Mouse (Mus musculus) lung, postnatal 0 days (tissue): Measurements from ENCODE around the gene St3gal3. TPM values are rescaled to one million over a fixed set of nuclear protein-coding genes. Genes with fewer than 3 reads are reported as not detected.

Experiments
- ATAC-seq: fragments of 200-750 bp; cut with Nextera tagmentation; 2 replicates; pipeline ENCODE4 v1.8.0; 2017; ENCODE audit warnings: moderate library complexity
- DNase-seq: peaks from one replicate; pipeline ENCODE4 v3.0.0-alpha.2; 2016; ENCODE audit warnings: low spot score
- H3K27ac ChIP-seq: fragments of 300-500 bp; sonication (generic); 2 replicates; pipeline ENCODE4 v1.5.1; 2014; ENCODE audit warnings: antibody characterized with exemption, mild to moderate bottlenecking, low read length, mixed read lengths
- H3K27me3 ChIP-seq: fragments of 300-500 bp; sonication (generic); replicated peaks from 2 replicates; pipeline ENCODE4 v1.6.1; 2014; ENCODE audit warnings: low read length, mixed read lengths; ENCODE audit not compliant: insufficient read depth
- H3K36me3 ChIP-seq: fragments of 300-500 bp; sonication (generic); 2 replicates; pipeline ENCODE4 v1.6.1; 2014; ENCODE audit warnings: low read length, mixed read lengths; ENCODE audit not compliant: insufficient read depth
- H3K4me1 ChIP-seq: fragments of 300-500 bp; sonication (generic); 2 replicates; pipeline ENCODE4 v1.6.1; 2014; ENCODE audit warnings: antibody characterized with exemption, low read depth, low read length, mixed read lengths; ENCODE audit not compliant: insufficient read depth
- H3K4me2 ChIP-seq: fragments of 300-500 bp; sonication (generic); replicated peaks from 2 replicates; pipeline ENCODE4 v1.6.1; 2014; ENCODE audit warnings: low read depth, mild to moderate bottlenecking, low read length, moderate library complexity, mixed read lengths
- H3K4me3 ChIP-seq: fragments of 300-500 bp; sonication (generic); 2 replicates; pipeline ENCODE4 v1.5.1; 2014; ENCODE audit warnings: low read depth, low read length
- H3K9ac ChIP-seq: fragments of 300-500 bp; sonication (generic); replicated peaks from 2 replicates; pipeline ENCODE4 v1.6.1; 2014; ENCODE audit warnings: low read depth, mild to moderate bottlenecking
- H3K9me3 ChIP-seq: fragments of 300-500 bp; sonication (generic); 2 replicates; pipeline ENCODE4 v1.6.1; 2016; ENCODE audit warnings: low read length, mixed read lengths
- CTCF ChIP-seq: IDR thresholded peaks from 2 replicates; pipeline ENCODE4 v1.5.1; 2016; ENCODE audit warnings: antibody characterized with exemption, mild to moderate bottlenecking
- EP300 ChIP-seq: IDR thresholded peaks from 2 replicates; pipeline ENCODE4 v1.6.1; 2016; ENCODE audit warnings: antibody characterized with exemption, mild to moderate bottlenecking, control low read depth
- WGBS: fragments of 180-500 bp; shearing (Covaris S2); extraction: QIAGEN DNeasy Blood & Tissue Kit; methylation state at CpG from one replicate; pipeline ENCODE4 v1.1.7; 2014; 5-methylcytosine and 5-hydroxymethylcytosine counted together
- polyA plus RNA-seq: library from polyadenylated mRNA; unstranded; fragments of >200 nt; fragmentation: Nextera tagmentation; extraction: Ambion mirVana; gene quantifications from 2 replicates; pipeline ENCODE4 v1.2.1, GENCODE M21; 2015

The St3gal3 gene
- polyA plus RNA-seq, 1 experiment from 2014 or later = 4.5 TPM

DNA sequence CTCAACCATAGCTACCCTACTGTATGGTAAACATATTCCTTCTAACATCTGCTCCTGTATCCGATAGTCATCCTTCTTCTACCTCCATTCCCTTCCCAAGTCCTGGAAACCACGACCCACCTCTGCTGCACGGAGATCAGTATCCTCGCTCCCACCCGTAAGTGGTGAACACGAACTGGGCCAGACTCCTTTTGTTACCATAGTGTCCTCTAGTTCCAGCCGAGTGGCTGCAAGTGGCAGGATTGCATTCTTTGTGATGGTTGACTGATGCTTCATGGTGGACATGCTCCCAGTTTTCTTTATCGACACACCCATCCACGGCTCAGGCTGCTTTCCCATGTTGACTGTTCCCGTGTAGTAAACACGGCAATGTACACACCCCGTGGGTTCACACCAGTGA, 144.9 kb downstream of the St3gal3 start:
- WGBS = 84% methylated on average over 12 of the region's 12 CpGs
- Histone ChIP-seq H3K4me1 (0 out of 2 replicates have a peak, but pooled peaks cover 2% of the 10 kb centered on the region), H3K9me3 (no peaks in the 10 kb centered on the region), H3K27me3 (no peaks in the 10 kb centered on the region), H3K36me3 (no peaks in the 10 kb centered on the region), H3K27ac (no peak overlapping the region), H3K4me3 (no peak overlapping the region), H3K9ac (no peak overlapping the region), H3K4me2 (no peak overlapping the region)
- no peak for ATAC-seq
- no peak for DNase-seq
- TF ChIP-seq EP300 (no peak), CTCF (no peak)

DNA sequence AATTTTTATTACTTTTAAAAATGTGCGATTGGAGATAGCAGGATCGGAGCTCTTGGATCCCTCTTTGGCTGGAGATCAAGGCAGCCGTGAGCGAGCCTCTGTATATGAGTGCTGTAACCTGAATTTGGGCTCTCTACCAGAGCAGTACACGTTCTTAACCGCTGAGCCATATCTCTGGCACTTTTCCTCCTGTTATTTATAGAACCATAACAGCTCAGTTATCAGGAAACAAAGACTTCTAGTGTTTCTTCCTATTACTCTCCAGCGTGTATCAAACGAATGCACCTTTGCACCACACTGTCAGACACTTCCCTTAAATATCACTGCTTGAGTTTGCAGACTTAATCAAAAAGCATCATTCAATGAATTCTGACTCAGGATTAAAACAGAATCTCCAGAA, 147.9 kb downstream of the St3gal3 start:
- peaks cover 9% of the 10 kb centered on the region; the same call in 1 of the 2 replicates for H3K4me1 ChIP-seq
- TF ChIP-seq EP300 = no peak
- no peak for TF ChIP-seq CTCF
- H3K4me3 ChIP-seq = no peak overlapping the region
- H3K9ac ChIP-seq = no peak overlapping the region
- H3K36me3 ChIP-seq = no peaks in the 10 kb centered on the region
- H3K4me2 ChIP-seq = no peak overlapping the region
- H3K27ac ChIP-seq = no peak overlapping the region
- ATAC-seq (no peak), DNase-seq (peak; percentile 41)
- H3K9me3 ChIP-seq = no peaks in the 10 kb centered on the region
- WGBS = 24% methylated on average over 8 of the region's 8 CpGs
- no peaks in the 10 kb centered on the region for H3K27me3 ChIP-seq

DNA sequence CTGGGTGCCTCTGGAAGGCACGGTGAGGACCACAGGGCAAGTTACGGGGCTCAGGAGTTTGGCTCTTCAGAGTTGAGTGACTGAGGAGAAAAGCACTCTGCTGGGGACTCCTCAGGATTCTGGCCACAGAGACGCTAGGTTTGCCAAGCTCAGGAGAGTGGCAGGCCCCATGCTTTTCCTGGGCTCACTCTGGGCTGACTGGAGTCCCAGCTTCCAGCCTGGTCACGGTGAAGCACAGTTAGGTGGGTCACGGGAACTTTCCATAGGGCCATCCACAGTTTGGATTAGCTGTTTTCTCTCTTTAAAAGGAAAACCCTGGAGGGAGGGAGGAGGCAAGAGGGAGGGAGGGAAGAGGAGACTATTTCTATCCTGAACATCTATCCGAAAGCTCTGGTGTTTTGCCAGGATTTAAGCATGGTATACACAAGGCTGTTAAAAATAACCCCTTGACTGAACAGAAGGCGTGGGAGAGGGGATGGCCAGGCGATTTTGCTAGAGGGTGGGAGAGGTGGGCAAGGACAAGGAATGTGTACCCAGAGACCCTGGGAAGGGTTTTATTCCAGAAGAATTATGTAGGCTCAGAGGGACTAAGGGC, 149.6 kb downstream of the St3gal3 start:
- no peak overlapping the region for H3K4me3 ChIP-seq
- no peaks in the 10 kb centered on the region for H3K9me3 ChIP-seq
- ATAC-seq (peak; percentile 31; the same call in 1 of the 2 replicates), DNase-seq (peak; percentile 51)
- 58% methylated on average over 8 of the region's 8 CpGs for WGBS
- H3K4me2 ChIP-seq = no peak overlapping the region
- no peak overlapping the region for H3K27ac ChIP-seq
- no peaks in the 10 kb centered on the region for H3K36me3 ChIP-seq
- H3K4me1 ChIP-seq = peaks cover 9% of the 10 kb centered on the region; the same call in 1 of the 2 replicates
- TF ChIP-seq CTCF (no peak), EP300 (no peak)
- no peak overlapping the region for H3K9ac ChIP-seq
- H3K27me3 ChIP-seq = no peaks in the 10 kb centered on the region

DNA sequence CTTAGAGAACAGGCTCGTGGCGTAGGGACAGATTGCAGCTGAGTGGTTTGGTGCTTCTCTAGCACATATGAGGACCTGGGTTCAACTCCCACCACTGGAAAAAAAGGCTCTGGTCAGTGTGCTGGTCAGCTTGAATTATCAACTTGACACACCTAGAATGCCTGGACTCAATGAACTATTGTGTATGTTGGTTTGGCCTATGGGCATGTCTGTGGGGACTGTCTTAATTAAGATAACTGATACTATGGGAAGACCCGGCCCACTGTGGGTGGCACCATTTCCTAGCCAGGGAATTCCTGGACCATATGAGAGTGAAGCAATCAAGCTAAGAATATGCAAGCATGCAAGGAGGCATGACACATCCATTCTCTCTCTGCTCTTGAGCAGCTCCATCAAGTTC, 150.5 kb downstream of the St3gal3 start:
- no peak overlapping the region for H3K9ac ChIP-seq
- TF ChIP-seq CTCF = no peak
- TF ChIP-seq EP300 = no peak

DNA sequence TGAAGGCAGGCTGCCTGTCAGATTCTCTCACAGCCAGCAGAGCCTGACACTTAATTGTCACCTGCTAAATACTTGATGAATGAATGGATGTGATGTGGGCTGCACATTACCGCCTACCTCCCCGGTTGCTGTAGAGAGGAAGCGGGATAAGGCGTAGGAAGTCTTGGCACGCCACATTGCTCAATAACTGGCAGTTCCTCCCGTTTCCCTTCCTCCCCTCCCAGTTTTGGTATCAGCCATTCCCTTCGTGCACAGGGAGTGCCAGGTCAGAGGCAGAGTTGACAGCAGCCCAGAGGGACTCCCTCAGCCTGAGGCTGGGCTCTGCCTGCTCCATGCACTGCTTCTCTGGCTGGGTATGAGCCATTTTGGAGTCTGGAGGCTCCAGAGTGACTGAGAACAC, 152.0 kb downstream of the St3gal3 start:
- H3K27ac ChIP-seq = no peak overlapping the region
- H3K9ac ChIP-seq = no peak overlapping the region
- H3K36me3 ChIP-seq = no peaks in the 10 kb centered on the region
- no peaks in the 10 kb centered on the region for H3K27me3 ChIP-seq
- WGBS = 21% methylated on average over 7 of the region's 7 CpGs
- DNase-seq (peak; percentile 69), ATAC-seq (peak; percentile 60)
- H3K4me1 ChIP-seq = peaks cover 9% of the 10 kb centered on the region; the same call in 1 of the 2 replicates
- H3K4me2 ChIP-seq = no peak overlapping the region
- no peak overlapping the region for H3K4me3 ChIP-seq
- H3K9me3 ChIP-seq = no peaks in the 10 kb centered on the region
- no peak for TF ChIP-seq CTCF
- TF ChIP-seq EP300 = no peak

More for the DNA sequence above, 150.5 kb downstream of the St3gal3 start:
- DNase-seq = no peak
- 98% methylated on average over 3 of the region's 3 CpGs for WGBS
- Histone ChIP-seq H3K27me3 (no peaks in the 10 kb centered on the region), H3K4me1 (peaks cover 9% of the 10 kb centered on the region; the same call in 1 of the 2 replicates), H3K27ac (no peak overlapping the region), H3K9me3 (no peaks in the 10 kb centered on the region), H3K4me3 (no peak overlapping the region), H3K4me2 (no peak overlapping the region), H3K36me3 (no peaks in the 10 kb centered on the region)
- no peak for ATAC-seq

DNA sequence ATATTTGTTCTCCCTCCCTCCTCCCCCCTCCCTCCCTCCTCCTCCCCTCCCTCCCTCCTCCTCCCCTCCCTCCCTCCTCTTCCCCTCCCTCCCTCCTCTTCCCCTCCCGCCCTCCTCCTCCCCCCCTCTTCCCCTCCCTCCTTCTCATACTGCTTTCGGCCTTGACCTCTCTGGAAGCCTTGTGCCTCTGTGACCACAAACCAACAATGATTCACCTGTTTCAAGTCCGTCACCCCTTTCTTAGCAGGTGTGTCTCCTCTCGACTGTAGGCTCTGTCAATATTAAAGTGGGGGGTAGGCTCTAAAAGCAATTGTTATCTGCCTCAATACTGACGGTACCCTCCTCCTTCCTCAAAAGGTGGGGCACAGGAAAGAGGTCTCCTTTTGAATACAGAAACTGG, 153.2 kb downstream of the St3gal3 start:
- Histone ChIP-seq H3K4me2 (no peak overlapping the region), H3K9ac (no peak overlapping the region), H3K9me3 (no peaks in the 10 kb centered on the region), H3K36me3 (no peaks in the 10 kb centered on the region), H3K4me3 (no peak overlapping the region), H3K27me3 (no peaks in the 10 kb centered on the region), H3K27ac (no peak overlapping the region), H3K4me1 (peaks cover 9% of the 10 kb centered on the region; the same call in 1 of the 2 replicates)
- 47% methylated on average over 3 of the region's 5 CpGs for WGBS
- TF ChIP-seq CTCF (no peak), EP300 (no peak)
- ATAC-seq = peak; percentile 39; the same call in 1 of the 2 replicates
- peak; percentile 39 for DNase-seq
